Mouse (Mus musculus) embryo, embryonic 11 days (tissue): ENCODE measurements around the gene Nup62.

ENCODE experiments used
- DNase-seq: peaks from one replicate; pipeline ENCODE4 v3.0.0-alpha.2; 2015

The Nup62 gene

DNA sequence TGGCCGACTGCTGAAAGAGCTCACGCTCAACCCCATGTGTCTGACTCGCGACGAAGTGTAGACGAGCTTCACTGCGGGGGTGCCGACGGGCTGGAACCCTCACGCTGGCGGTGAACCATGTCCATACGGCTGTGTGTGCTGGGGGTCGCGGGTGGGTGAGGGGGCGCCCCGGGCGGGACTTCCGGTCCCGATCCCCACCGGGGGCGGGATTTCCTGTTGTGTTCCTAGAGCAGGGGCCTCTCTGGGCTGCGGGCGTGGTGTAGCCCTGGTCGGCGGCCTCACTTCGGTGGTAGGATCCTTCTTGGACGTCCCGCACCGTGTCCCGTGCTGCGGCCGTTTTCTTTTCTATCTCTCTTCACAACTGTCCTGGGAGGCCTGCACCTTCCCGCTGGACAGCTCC, 34.3 kb downstream of the Nup62 start:
- peak; percentile 93 for DNase-seq

DNA sequence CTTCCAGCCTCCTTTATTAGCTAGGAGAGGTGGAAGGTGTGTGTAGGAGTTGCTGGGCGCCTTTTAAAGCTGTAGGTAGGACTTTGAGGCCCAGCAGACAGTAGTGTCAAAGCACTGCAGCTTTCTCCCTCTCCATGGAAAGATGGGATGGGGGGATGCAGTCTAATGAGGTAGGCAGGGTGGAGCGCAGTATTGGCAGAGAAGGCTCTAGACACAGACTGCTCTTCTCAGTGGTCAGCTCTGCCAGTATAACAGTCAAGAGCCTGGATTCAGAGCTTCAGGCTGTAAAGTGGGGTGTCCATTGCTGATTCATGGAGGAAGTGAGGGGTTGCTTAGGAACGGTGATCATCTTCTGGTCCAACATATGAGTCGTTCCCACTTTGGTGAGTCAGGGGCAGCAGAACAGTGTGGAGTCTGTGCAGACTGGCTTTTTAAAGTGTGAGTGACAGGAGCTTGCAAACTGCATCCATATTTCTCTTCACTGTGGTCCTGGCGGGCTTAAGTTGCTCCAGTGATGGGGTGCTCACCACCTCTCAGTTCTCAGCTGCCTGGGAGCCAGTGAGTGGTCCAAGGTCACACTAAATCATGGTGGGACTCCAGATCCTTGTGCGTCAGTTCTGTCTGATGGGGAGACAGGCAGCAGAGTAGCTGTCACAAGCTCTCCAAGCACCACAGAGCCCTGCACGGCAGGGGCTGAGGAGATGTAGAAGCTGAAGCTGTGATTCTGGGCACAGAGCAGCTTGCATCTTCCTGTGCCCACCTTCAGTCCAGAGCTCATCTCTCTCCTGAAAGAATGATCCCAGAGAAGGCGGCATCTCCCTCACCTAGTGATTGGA, 35.1 kb downstream of the Nup62 start:
- no peak for DNase-seq

DNA sequence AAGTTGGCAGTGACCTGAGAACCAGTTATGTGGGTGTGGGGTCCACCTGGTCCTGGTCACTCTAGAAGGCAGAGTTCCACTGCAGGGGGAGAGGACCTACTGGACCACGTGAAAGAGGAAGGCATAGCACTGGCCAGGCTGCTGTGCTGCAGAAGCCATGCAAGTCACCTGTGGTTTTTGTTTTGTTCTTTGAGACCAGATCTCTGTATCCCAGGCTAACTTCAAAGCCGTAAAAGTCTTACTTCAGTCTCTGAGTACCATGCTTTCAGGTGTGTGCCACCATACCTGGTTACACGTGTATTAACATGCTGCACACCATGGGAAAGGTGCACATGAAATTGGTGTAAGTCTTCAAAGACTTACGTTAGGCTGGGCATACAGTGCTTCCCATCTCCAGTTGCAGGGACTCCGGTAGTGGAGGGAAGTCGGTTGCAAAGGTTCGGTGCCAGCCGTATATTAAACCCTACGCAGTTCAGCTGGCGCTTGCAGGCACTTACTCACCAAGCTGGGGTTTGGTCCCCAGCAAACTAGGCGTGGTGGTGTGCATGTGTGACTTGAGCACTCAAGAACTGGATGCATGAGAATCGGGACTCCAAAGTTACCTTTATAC, 35.8 kb downstream of the Nup62 start:
- DNase-seq = no peak

DNA sequence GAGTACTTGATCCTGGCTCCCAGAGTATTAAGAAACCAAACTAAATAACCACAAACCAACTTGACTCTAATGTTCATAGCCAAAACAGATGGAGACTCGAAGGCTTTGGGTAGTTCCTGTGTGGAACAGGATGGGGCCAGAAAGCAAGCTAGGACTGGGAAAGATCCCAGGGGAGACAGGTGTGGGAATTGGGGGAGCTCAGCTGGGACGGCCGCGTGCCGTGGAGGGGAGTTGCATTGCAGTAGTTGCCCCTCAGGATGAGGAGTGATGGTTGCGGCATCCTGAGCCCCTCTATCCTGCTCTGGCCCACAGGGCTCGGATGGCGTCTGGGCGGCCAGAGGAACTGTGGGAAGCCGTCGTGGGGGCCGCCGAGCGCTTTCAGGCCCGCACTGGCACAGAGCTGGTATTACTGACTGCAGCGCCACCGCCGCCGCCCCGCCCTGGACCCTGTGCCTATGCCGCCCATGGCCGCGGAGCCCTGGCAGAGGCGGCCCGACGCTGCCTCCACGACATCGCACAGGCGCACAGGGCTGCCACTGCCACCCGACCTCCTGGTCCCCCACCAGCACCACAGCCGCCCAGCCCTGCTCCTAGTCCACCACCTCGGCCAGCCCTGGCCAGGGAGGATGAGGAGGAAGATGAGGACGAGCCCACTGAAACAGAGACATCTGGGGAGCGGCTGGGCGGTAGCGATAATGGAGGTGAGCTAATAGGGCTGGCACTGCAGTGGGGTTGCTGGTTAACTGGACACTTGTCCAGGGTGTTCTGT, 36.6 kb downstream of the Nup62 start:
- DNase-seq = no peak

DNA sequence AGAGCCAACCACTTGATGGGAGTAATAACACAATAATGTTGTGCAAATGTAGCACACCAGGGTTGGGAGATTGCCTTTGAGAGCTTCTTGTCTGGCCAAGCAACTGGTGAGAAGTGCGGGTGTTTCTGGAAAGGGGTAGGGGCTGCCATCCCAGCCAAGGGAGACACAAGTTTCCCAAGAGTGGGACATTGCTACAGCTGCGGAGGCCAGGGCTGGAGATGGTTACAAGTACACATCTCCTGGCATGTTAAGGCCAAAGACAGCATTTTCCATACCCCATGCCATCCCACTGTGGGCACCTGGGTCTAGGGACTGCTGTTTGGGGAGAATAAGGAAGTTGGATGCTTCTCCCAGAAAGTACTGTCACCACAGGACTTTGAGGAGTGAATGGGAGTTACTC, 37.2 kb downstream of the Nup62 start:
- DNase-seq = no peak

DNA sequence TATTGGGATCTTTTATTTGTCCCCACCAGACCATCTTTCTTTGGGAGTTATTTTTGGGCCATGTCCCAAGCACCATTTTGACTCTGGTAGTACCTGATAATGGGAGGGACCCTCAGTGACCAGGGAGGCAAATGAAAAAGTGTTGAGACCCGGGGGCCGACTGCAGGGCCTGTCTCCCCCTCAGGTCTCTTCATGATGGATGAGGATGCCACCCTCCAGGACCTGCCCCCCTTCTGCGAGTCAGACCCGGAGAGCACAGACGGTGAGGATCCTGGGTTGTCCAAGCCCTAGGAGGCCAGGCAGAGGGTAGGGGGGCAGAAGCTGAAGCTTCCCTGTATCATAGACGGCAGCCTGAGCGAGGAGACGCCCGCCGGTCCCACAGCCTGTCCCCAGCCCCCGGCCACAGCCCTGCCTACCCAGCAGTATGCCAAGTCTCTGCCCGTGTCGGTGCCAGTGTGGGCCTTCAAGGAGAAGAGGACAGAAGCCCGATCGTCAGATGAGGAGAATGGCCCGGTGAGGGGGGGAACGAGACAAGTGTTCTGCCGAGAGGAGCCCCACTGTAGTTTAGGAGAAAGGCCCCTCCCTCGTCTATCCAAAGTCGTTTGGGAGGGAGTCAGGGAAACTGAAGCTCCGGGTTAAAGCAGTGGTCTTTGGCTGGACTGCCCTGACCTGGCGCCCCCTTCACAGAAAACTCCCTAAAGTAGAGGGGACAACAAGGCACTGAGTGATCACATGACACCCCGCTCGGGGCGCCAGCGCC, 37.9 kb downstream of the Nup62 start:
- DNase-seq = no peak

DNA sequence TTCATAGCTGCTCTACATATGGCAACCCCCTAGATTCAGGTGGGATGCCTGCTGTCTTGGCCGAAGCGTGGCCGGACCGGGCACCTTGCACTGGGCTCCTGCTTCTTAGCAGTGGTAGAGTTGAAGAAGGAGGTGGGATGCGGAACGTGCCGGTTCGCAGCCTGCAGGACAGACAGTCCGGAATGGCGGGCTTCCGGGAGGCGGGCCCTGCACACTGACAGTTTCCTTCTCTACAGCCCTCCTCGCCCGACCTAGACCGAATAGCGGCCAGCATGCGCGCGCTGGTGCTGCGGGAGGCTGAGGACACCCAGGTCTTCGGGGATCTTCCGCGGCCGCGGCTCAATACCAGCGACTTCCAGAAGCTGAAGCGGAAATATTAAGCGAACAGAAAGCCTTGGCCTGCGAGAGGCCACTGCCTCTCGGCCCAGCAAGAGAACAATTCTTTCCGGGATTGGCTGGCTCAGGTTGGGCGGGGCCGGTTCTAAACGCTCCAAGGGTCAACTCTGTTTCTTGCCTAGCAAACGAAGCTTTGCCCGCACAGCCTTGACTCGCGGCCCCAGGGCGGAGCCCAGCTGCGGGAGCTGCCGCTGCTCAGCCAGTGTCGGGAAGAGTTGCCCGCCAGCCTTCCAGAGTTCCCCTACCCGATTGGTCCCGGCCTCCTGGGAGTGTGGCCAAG, 38.6 kb downstream of the Nup62 start:
- peak; percentile 88 for DNase-seq

DNA sequence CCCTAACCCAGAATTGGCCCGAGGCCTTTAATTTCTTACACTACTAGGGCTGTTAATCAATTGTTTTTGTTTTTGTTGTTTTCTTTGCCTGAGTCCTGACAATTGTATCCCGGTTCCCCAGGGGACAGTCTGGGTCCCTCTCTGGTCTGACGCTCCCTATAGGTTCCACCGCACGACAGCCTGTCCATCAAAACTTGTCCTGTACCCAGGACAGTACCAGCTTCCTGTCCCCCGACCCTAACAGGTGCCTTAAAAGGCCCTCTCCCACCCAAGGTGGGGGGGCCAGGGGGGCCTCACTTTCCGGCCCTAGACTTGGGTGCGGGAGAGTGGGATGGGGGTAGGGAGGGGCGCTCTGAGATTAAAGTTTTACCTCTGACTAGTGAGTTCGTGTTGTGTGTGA, 39.1 kb downstream of the Nup62 start:
- no peak for DNase-seq

DNA sequence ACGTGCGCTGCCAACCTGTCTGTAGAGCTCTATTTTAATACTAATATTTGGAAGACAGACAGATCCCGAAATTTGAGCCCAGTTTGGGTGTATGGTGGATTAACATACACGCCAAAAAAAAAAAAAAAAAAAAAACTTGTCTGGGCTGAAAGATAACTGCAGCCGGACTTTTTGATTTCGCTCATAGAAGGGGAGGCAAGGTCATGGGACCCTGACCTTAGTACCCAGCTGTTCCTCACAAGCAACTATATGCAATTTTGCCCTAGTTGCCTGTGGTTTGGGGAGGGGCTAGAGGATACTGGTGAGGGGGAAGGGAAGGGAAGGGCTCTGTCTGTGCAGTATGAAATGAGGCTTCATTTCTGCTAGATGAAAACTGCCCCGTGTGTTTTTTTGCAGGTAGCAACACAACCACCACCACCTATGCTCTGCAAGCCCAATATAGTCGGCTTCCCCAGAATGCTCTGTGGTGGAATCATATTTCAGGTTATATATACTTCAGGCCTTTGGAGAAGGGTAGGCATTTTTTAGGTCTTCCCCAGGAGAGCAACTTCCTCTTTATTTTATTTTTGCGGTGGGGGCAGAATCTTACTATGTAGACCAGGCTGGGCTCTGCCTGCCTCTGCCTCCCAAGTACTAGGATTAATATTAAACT, 40.5 kb downstream of the Nup62 start:
- no peak for DNase-seq

DNA sequence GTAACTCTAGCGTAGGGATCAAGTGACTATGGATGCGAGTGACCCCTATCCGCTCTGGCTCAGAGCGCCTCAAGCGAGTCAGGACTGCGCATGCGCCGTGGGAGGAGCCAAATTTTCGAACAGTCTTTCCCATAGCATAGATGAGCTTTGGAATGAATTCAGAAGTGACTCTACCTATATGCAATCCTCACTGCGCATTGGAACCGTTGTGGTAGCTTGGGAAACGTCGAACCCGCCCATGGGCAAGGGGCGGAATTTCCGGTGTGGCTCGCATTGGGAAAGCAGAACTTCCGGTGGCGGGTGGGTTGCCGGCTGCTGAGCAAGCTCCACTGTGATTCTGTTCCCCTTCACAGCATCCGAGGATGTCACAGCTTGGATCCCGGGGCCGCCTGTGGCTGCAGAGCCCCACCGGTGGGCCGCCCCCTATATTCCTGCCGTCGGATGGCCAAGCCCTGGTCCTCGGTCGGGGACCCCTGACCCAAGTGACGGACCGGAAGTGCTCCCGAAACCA, 41.2 kb downstream of the Nup62 start, which contains the start of gene Pnkp:
TSS of gene Pnkp (plus strand) at position 98 of the 511 bp plus-strand sequence.
- DNase-seq = peak; percentile 93

DNA sequence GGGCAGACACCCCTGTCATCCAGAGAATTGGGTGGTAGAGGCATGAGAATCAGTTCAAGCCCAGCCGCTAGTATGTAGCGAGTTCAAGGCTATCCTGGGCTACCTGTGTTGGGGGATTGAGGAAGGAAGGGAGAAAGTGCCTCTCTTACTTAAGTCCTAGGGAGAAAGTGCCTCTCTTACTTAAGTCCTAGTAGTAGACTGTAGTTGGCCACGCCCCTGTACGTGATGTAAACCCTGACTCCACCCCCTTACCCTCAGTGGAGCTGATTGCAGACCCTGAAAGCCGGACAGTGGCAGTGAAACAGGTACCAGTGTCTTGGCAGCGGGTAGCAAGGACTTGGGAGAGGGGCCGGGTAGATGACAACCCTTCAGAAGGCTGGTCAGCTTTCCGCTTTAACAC, 42.0 kb downstream of the Nup62 start:
- DNase-seq = peak; percentile 59

DNA sequence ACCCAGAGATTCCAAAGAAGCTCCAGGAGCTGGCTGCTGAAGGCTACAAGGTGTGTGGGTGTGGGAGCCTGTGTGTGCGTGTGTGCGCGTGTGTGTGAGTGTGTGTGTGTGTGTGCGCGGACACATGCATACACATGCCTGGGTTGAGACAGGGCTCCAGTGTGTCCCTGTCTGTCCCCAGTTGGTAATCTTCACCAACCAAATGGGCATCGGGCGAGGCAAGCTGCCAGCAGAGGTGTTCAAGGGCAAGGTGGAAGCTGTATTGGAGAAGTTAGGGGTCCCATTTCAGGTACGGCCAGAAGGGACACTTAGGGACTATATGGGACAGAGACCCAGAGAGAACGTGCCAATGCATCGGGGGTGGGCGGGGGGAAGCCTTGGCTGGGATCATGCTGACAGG, 44.0 kb downstream of the Nup62 start:
- no peak for DNase-seq

DNA sequence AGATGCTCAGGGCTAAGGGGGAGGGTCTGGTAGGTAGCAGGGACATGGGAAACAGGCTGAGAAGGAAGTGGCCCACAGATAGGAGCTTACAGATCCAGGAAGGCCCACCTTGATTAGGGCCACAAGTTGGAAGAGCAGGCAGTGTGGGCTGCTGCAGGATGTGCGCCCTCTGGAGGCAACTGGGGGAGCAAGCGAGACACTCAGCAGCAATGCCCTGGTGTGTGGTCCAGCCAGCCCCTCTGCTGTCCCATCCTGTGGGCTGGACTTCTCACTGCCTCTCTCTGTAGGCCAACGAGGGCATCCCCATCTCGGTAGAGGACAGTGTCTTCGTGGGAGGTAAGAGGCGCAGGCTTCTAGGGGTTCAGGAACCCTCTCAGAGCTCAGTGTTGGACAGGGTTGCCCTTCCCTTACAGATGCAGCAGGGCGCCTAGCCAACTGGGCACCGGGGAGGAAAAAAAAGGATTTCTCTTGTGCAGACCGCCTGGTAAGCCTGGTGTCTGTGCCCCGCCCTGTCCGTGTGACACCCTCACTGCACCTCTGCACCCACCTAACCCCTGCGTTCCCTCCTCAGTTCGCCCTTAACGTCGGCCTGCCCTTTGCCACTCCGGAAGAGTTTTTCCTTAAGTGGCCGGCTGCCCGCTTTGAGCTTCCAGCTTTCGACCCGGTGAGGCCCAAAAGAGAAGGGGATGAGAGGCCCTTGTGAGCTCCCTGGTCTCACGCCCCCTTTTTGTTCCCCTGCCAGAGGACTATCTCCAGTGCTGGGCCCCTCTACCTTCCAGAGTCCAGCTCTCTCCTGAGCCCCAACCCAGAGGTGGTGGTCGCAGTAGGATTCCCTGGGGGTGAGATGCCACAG, 44.9 kb downstream of the Nup62 start:
- DNase-seq = peak; percentile 84

DNA sequence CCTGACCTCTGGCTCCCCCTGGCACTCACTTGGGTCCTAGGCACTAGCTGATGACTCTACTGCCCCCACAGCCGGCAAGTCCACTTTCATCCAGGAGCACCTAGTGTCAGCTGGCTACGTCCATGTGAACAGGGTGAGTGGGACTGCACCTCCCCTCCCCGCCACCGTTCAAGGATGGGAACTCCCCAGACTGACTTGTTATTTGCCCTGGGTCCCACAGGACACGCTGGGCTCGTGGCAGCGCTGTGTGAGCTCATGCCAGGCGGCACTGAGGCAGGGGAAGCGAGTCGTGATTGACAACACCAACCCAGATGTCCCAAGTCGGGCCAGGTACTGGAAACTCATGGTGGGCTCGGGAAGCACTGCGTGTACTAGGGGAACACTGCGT, 45.5 kb downstream of the Nup62 start:
- DNase-seq = no peak

DNA sequence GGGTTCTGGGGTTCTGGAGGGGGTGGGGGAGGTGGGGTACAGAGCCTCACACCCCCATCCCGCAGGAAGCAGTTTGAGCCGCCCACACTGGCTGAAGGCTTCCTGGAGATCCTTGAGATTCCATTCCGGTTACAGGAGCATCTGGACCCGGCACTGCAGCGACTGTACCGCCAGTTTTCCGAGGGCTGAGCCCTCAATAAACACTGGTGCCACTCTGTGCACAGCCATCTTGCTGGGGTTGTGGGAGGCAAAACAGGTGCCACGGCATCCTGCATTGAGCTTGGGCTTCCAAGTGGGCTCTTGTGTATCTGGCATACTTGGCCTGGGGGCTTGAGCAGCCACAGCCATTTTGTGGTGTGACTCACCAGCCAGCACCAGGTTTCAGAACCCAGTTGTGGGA, 46.5 kb downstream of the Nup62 start:
- no peak for DNase-seq

DNA sequence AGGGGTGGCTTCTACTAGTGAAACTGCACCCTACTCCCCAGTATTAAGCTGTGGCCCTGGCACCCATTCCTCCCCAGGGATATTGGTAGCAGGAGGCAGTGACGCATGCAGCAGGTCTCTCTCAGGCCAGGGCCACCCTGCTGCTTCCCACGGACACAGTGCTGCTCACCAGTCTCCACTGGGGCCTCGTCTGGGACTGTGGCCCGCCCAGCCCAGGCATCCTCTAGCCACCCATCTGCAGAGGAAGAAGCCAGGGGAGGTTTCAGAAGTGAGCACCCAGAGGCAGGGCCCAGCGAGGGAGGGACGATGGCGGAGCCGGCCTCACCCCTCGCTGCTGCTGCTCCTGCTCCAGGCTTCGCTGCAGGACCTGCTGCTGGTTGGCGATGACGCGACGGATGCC, 47.3 kb downstream of the Nup62 start:
- no peak for DNase-seq

DNA sequence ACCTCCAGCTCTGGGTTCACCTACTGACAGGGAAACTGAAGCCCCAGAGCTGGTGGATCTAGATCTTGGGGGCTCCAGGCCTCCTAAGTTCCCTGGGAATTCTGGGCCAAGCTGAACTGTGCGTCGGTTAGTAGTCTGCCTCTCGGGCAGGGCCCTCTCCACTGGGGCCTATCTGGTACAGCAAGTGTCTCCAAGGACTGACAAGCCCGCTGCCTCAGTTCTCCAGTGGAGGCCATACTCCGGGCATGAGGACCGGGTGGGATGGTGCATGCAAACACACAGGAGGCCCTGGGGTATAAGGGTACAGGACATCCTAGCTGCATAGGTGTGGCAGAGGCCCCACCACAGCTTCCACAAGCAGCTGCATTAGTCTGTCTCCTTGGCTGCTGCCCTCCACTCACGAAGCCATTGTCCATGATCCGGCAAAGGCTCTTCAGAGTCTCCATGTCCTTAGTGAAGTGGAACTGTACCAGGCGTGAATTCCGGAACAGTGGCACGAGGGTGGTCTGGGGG, 48.1 kb downstream of the Nup62 start:
- no peak for DNase-seq

DNA sequence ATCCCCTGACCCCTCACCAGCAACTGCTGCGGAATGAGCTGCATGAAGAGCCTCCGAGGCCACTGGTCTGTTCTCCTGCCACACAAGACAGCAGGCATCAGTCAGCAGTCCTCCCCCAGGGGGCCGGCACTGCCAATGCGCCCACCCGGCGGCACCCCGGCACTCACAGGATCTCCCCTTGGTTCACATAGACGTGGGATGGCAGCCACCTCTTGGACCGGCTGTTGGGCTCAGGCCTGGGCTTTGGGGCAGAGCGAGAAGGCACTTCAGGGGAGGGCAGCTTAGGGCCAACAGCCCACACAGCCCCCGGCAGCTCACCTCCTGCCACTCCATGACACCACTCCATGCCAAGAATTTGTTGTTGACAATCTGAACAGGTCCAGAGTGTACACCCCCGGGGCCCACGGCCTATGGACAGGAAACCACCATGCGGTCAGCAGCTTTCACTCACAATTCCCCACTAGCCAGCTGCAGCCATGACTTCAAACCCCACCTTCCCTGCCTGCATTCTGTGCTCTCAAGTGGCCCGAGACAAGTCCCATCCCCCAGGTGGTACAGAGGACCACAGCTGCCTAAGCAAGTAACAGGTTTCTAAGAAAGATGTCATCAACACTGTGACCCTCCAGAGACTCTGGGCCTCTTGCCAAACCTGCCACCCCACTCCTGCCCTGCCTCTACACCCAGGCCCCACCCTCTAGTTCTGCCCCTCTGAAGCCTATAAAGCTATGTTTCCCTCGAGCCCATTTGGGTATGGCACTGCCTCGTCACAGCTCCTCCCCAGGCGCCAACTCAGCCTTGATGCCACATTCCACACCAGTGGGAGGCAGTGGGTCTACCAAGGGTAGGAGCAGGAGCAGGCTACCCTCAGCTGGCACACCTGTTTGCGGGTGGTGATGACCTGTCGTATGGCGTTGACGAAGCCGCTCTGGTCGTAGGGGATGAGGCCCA, 49.0 kb downstream of the Nup62 start:
- DNase-seq = no peak

DNA sequence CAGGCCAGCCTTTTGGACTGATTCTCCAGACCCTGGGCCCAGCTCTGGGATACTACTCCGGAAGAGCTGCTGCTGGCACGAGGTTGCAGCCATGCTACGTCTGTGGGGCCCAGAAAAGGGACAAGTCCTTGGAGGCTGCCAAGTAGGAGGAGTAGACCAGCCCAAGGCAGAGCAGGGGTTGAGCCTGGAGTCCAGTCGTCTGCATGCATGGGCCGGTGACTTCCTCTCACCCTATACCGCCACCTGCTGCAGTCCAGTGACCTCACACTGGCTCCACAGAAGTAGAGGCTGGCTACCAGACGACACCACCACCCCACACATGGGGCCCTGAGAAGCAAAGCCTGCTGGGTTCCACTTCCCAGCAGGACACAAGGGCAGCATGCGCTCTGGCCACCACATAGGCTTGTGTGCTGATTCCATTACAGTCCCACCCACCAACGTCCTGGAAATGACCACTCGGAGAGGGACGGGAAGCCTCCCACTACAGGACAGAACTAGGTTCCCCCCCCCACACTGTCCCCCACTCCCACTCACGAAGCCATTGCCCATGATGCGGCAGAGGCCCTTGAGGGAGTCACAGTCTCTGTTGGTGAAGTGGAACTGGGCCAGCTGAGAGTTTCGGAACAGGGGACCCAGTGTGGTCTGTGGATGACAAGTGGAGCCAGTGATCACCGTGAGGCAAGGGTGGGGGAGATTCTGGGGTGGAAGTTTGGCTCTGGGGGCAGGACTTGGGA, 50.6 kb downstream of the Nup62 start:
- no peak for DNase-seq
